Mouse (Mus musculus) 3134 (cell line): ENCODE measurements at regions not wholly inside any gene's neighbourhood (a gene's known extent, or its start where the extent isn't known, plus 50 kb on each side); places are given as distances from the start of the nearest gene placed in this dataset.
A peak's percentile ranks its signal among the peaks of the same experiment; 100 is the strongest.

Source experiments
- DNase-seq: peaks from one replicate; pipeline ENCODE4 v3.0.0-alpha.2; 2011; ENCODE audit warnings: low spot score; ENCODE audit not compliant: insufficient read length; ENCODE audit errors: extremely low read depth

GRCm38 (mm10) chr3:57228400-57228799, 73.4 kb downstream of the Tm4sf1 start:
- DNase-seq = no peak

- DNase-seq = no peak
Measured at GRCm38 (mm10) chr3:57223773-57224172, 78.0 kb downstream of the Tm4sf1 start.

GRCm38 (mm10) chr3:57222318-57222914, 79.4 kb downstream of the Tm4sf1 start:
- DNase-seq = no peak

GRCm38 (mm10) chr3:57218431-57218830, 83.4 kb downstream of the Tm4sf1 start:
- DNase-seq = no peak

- DNase-seq = peak; percentile 55
Measured at GRCm38 (mm10) chr3:57204066-57204723, 97.6 kb downstream of the Tm4sf1 start.

GRCm38 (mm10) chr3:57203418-57203817, 98.4 kb downstream of the Tm4sf1 start:
- DNase-seq = no peak

- peak; percentile 44 for DNase-seq
Measured at GRCm38 (mm10) chr3:57181587-57181986, 120.2 kb downstream of the Tm4sf1 start.

- DNase-seq = no peak
Measured at GRCm38 (mm10) chr3:57153177-57153948, 148.4 kb downstream of the Tm4sf1 start.

GRCm38 (mm10) chr3:57149156-57149555, 152.6 kb downstream of the Tm4sf1 start:
- no peak for DNase-seq

GRCm38 (mm10) chr3:57136847-57137246, 164.9 kb downstream of the Tm4sf1 start:
- DNase-seq = peak; percentile 15

- no peak for DNase-seq
Measured at GRCm38 (mm10) chr3:57128606-57129005, 173.2 kb downstream of the Tm4sf1 start.

- peak; percentile 75 for DNase-seq
Measured at GRCm38 (mm10) chr3:57125792-57126485, 175.8 kb downstream of the Tm4sf1 start.

GRCm38 (mm10) chr3:57118016-57118415, 183.8 kb downstream of the Tm4sf1 start:
- no peak for DNase-seq

GRCm38 (mm10) chr3:57102254-57102653, 199.5 kb downstream of the Tm4sf1 start:
- no peak for DNase-seq

- DNase-seq = no peak
Measured at GRCm38 (mm10) chr3:57100515-57100914, 201.3 kb downstream of the Tm4sf1 start.

GRCm38 (mm10) chr3:57094936-57095335, 206.9 kb downstream of the Tm4sf1 start:
- no peak for DNase-seq

GRCm38 (mm10) chr3:57093201-57093940, 208.4 kb downstream of the Tm4sf1 start:
- DNase-seq = peak; percentile 77

GRCm38 (mm10) chr3:57074516-57074915, 227.3 kb downstream of the Tm4sf1 start:
- peak; percentile 61 for DNase-seq

- peak; percentile 78 for DNase-seq
Measured at GRCm38 (mm10) chr3:57073962-57074506, 227.8 kb downstream of the Tm4sf1 start.

- DNase-seq = no peak
Measured at GRCm38 (mm10) chr3:57033021-57033420, 268.8 kb downstream of the Tm4sf1 start.
